Mouse (Mus musculus) heart, embryonic 13.5 days (tissue): ENCODE results near the gene Aatk. TPM values are rescaled to one million over a fixed set of nuclear protein-coding genes. Genes with fewer than 3 reads are reported as not detected.

Experiments used
- ATAC-seq: fragments of 200-750 bp; cut with Nextera tagmentation; 2 replicates; pipeline ENCODE4 v1.8.0; 2017; ENCODE audit warnings: moderate TSS enrichment; ENCODE audit not compliant: insufficient number of reproducible peaks, low FRiP score, low TSS enrichment; ENCODE audit errors: extremely low read depth
- H3K27ac ChIP-seq: fragments of 300-500 bp; sonication (generic); replicated peaks from 2 replicates; pipeline ENCODE4 v1.5.1; 2015; ENCODE audit warnings: moderate library complexity, mild to moderate bottlenecking, inconsistent platforms
- H3K27me3 ChIP-seq: fragments of 300-500 bp; sonication (generic); replicated peaks from 2 replicates; pipeline ENCODE4 v1.6.1; 2015; ENCODE audit warnings: mild to moderate bottlenecking, inconsistent platforms
- H3K36me3 ChIP-seq: fragments of 300-500 bp; sonication (generic); 2 replicates; pipeline ENCODE4 v1.6.1; 2015; ENCODE audit warnings: mild to moderate bottlenecking, inconsistent platforms
- H3K4me1 ChIP-seq: fragments of 300-500 bp; sonication (generic); 2 replicates; pipeline ENCODE4 v1.6.1; 2015; ENCODE audit warnings: inconsistent platforms
- H3K4me2 ChIP-seq: fragments of 300-500 bp; sonication (generic); 2 replicates; pipeline ENCODE4 v1.6.1; 2015; ENCODE audit warnings: inconsistent platforms, mild to moderate bottlenecking, moderate library complexity
- H3K4me3 ChIP-seq: fragments of 300-500 bp; sonication (generic); 2 replicates; pipeline ENCODE4 v1.5.1; 2015; ENCODE audit warnings: moderate library complexity, mild to moderate bottlenecking, inconsistent platforms
- H3K9ac ChIP-seq: fragments of 300-500 bp; sonication (generic); 2 replicates; pipeline ENCODE4 v1.6.1; 2015; ENCODE audit warnings: inconsistent platforms, mild to moderate bottlenecking, moderate library complexity
- H3K9me3 ChIP-seq: fragments of 300-500 bp; sonication (generic); 2 replicates; pipeline ENCODE4 v1.6.1; 2016; ENCODE audit warnings: inconsistent platforms
- WGBS: fragments of 180-500 bp; shearing (Covaris S2); methylation state at CpG from one replicate; pipeline ENCODE4 v1.1.7; 2015; ENCODE audit warnings: mixed read lengths; 5-methylcytosine and 5-hydroxymethylcytosine counted together
- polyA plus RNA-seq: library from polyadenylated mRNA; unstranded; fragments of >200 nt; fragmentation: Nextera tagmentation; extraction: Ambion mirVana; gene quantifications from 2 replicates; pipeline ENCODE4 v1.2.1, GENCODE M21; 2015

Aatk gene
- polyA plus RNA-seq, 1 experiment from 2014 or later = 0.33 TPM

DNA sequence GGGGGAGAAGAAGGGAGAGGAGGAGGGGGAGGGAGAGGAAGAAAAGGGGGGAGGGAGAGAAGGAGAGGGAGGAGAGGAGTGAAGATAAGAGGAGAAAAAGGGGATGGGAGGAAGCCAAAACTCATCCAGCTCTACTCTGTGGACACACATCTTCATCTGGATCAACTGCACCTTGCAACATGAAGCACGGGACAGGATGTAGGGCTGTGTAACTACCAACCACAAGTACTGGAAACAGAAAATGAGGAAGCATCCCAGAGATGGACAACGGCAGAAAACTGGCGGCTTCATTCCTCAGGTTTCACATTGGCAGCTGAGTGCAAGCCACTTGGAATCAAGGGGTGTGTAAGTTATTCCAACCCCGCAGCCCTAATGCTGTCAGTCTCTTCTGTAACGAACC is 12.2 kb downstream of the Aatk start:
- no peak overlapping the region for H3K4me3 ChIP-seq
- no peak overlapping the region for H3K4me2 ChIP-seq
- no peak for ATAC-seq
- H3K4me1 ChIP-seq = peaks cover 11% of the 10 kb centered on the region
- no peak overlapping the region for H3K27ac ChIP-seq
- no peaks in the 10 kb centered on the region for H3K9me3 ChIP-seq
- no peaks in the 10 kb centered on the region for H3K36me3 ChIP-seq
- H3K27me3 ChIP-seq = no peaks in the 10 kb centered on the region; the same call in 1 of the 2 replicates
- WGBS = 66% methylated on average over 5 of the region's 5 CpGs
- no peak overlapping the region for H3K9ac ChIP-seq

DNA sequence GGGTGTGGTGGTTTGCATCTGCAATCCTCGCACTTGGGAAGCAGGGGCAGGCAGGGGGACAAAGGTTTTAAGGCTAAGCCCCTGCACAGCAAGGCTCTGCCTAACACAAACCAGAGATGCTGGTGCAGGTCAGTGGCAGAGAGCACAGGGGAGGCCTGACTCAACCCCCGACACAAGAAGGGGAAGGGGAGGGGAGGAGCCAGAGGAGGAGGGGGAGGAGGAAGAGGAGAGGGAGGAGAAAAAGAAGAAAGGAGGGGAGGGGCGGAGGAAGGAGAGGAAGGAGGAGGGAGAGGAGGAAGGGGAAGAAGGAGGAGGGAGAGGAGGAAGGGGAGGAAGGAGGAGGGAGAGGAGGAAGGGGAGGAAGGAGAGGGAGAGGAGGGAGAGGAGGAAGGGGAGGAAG is 12.7 kb downstream of the Aatk start:
- H3K4me2 ChIP-seq = no peak overlapping the region
- H3K4me1 ChIP-seq = peaks cover 8% of the 10 kb centered on the region
- no peak overlapping the region for H3K4me3 ChIP-seq
- no peaks in the 10 kb centered on the region; the same call in 1 of the 2 replicates for H3K27me3 ChIP-seq
- 41% methylated on average over 2 of the region's 3 CpGs for WGBS
- no peak overlapping the region for H3K9ac ChIP-seq
- H3K36me3 ChIP-seq = no peaks in the 10 kb centered on the region
- H3K9me3 ChIP-seq = no peaks in the 10 kb centered on the region
- no peak for ATAC-seq
- no peak overlapping the region for H3K27ac ChIP-seq

DNA sequence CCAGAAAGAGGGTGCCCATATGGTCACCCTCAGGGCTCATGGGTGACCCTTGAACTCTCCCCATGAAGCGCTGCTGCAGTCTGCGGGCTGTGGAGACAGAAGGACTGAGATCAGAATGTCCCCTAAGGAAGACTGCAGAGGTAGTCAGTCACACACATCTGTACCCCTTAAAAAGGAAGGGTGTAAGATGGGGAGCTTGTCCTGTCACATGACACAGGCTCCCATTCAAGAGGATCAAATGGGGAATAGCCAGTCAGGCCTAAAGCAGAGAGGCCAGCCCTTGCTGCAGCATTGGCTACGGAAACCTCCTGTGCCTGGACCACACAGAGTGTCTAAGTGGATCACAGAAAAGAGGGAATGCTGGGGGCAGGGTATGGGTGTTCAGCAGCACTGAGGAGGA is 13.5 kb downstream of the Aatk start:
- 79% methylated on average over 3 of the region's 3 CpGs for WGBS
- Histone ChIP-seq H3K27ac (no peak overlapping the region), H3K4me2 (no peak overlapping the region), H3K9ac (no peak overlapping the region), H3K9me3 (no peaks in the 10 kb centered on the region), H3K4me3 (no peak overlapping the region), H3K27me3 (no peaks in the 10 kb centered on the region; the same call in 1 of the 2 replicates), H3K36me3 (no peaks in the 10 kb centered on the region), H3K4me1 (0 out of 2 replicates have a peak, but pooled peaks cover 3% of the 10 kb centered on the region)
- ATAC-seq = no peak

DNA sequence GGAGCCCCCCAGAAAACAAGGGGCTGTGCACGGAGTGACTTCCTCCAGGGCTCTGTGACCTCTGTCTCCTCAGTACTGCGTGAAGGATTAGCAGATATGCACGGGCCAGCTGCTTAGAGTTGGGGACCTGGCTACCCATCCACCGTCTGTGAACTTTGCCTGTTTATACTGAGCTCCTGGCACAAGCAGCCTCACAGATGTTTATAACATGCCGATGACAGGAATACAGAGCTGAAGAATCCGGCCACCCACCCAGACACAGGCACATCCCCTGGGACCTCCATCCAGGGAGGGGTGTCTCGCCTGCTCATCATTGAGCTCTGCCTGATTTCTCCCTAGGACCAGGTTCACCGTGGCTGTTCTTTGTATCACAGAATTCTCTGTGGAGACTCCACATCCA is 14.9 kb downstream of the Aatk start:
- Histone ChIP-seq H3K4me3 (no peak overlapping the region), H3K4me1 (0 out of 2 replicates have a peak, but pooled peaks cover 3% of the 10 kb centered on the region), H3K36me3 (no peaks in the 10 kb centered on the region), H3K27me3 (no peaks in the 10 kb centered on the region), H3K27ac (no peak overlapping the region), H3K9me3 (no peaks in the 10 kb centered on the region), H3K4me2 (no peak overlapping the region), H3K9ac (no peak overlapping the region)
- WGBS = 50% methylated on average over 8 of the region's 8 CpGs
- no peak for ATAC-seq

DNA sequence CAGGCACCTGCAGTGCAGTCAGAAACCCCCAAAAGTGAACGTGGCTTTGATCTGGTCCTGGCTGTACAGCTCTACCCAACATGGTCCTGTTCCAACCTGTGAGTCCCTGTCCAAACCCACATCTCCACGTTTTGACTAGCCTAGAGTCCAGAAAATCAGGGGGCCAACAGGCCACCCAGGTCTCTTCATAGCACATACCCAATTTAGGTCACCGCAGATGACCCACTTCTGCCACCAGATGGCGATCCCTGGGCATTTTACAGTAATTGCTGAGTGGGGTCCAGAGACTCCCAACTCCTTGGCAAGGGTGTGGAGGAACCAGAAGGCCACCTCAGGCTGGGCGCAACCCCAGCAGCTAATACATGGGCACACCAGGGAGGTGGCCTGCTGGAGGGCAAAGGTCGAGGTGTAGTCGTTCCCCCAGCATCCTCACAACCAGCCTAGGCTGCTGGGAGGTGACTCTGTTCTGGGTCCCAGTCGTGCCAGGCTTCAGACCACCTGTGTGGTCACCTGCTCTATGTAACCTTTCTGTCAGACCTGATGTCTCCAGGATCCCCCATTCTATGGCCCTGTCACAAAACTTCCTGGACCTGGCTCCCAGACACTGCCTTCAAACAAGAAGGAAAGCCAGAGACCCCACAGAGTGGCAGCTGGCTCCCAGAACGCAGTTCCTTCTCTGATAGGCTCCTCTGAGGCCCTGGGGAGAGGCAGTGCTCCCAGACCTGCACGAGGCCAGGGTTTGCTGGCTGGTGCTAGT is 16.6 kb downstream of the Aatk start:
- Histone ChIP-seq H3K4me1 (0 out of 2 replicates have a peak, but pooled peaks cover 3% of the 10 kb centered on the region), H3K36me3 (no peaks in the 10 kb centered on the region), H3K4me2 (no peak overlapping the region), H3K27ac (no peak overlapping the region), H3K9me3 (no peaks in the 10 kb centered on the region), H3K4me3 (no peak overlapping the region), H3K27me3 (no peaks in the 10 kb centered on the region), H3K9ac (no peak overlapping the region)
- WGBS = 35% methylated on average over 10 of the region's 10 CpGs
- no peak for ATAC-seq

DNA sequence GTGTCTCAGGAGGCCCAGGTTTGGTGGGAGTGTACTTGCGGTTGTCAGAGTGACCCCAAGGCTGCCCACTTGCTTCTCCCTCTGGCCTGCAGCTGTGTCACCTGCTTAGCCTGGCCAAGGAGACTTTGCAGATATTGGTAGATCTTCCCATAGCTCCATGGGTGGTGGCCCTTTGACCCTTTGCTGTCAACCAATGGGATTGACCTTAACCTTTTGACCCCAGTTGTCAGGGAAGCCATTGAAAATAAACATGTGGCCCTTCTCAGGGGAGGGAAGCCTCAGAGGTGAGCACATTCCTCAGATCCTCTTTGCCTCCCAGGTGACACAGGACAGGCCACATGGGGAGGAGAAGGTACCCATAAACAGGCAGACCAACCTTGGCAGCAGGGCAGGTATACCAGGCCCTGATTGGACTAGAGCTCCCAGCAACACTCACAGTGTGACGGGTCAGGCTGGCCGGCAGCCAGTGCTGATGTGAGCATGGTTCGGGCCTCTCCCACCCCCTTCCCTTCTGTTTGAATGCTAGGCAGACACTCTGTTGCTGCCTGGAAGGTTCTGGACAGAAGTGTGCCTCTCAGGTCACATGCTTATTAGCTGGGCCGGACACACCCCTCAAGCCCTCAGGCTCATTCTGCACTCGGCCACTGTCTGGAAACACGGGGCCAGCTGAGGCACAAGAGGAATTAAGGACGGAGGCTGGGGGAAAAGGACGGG is 17.4 kb downstream of the Aatk start:
- H3K4me2 ChIP-seq = no peak overlapping the region
- 49% methylated on average over 9 of the region's 9 CpGs for WGBS
- no peak overlapping the region for H3K27ac ChIP-seq
- no peaks in the 10 kb centered on the region for H3K9me3 ChIP-seq
- ATAC-seq = no peak
- no peak overlapping the region for H3K9ac ChIP-seq
- 0 out of 2 replicates have a peak, but pooled peaks cover 3% of the 10 kb centered on the region for H3K4me1 ChIP-seq
- H3K4me3 ChIP-seq = no peak overlapping the region
- no peaks in the 10 kb centered on the region for H3K36me3 ChIP-seq
- H3K27me3 ChIP-seq = no peaks in the 10 kb centered on the region

DNA sequence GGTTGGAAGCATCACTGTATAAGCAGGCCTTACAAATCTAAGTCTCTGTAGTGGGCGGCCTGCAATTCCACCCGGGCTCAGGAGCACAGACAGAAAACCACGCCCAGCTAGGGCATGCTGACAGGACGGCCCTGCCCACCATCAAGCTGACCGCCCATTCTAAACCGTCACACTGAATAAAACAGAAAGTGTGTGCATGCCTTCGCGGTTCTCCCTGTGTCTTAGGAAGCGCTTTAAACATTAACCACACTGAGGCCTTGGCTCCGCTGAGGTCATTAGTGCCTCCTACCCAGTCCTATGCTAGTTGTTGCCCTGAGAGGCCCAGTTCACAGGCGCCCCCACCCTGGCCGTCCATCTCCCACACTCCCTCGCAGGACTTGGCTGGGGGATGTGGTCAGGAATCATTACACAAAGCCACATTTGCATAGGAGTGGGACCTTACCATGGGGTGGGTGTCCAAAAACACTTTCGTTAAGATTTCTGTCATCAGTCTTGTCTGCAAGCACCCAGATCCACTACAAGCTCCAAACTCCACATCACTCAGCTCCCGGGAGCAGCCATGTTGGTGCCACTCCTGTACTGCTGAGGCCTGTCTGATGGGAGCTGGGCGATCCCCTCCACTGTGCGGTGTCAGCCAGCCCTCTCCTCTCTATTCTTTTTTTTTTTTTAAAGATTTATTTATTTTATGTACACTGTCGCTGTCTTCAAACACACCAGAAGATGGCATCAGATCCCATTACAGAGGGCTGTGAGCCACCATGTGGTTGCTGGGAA is 18.5 kb downstream of the Aatk start:
- 0 out of 2 replicates have a peak, but pooled peaks cover 3% of the 10 kb centered on the region for H3K4me1 ChIP-seq
- no peak overlapping the region for H3K9ac ChIP-seq
- H3K9me3 ChIP-seq = no peaks in the 10 kb centered on the region
- H3K4me2 ChIP-seq = no peak overlapping the region
- H3K36me3 ChIP-seq = no peaks in the 10 kb centered on the region
- no peak overlapping the region for H3K4me3 ChIP-seq
- H3K27me3 ChIP-seq = no peaks in the 10 kb centered on the region
- no peak for ATAC-seq
- 73% methylated on average over 18 of the region's 18 CpGs for WGBS
- H3K27ac ChIP-seq = no peak overlapping the region

DNA sequence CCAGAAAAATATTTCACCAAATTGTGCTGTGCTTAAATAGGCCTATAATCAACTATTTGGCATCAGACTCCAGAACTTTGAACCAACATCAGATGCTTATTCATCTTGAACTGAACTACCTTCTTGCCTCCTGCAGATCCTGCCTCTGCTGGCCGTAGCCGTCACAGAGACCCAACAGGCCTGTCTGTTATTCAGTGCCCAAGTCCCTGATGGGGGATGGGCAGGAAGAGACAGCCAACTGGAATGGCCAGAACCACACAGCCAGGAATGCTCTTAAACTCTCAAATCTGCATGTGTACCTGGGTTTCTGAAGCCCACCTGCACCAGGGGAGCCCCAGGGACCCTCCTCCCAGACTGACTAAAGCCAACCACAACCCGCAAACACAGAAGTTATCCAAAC is 20.0 kb downstream of the Aatk start:
- H3K9ac ChIP-seq = no peak overlapping the region
- no peak for ATAC-seq
- H3K4me2 ChIP-seq = no peak overlapping the region
- WGBS = 80% methylated on average over 3 of the region's 3 CpGs
- H3K4me1 ChIP-seq = 0 out of 2 replicates have a peak, but pooled peaks cover 3% of the 10 kb centered on the region
- H3K4me3 ChIP-seq = no peak overlapping the region
- no peak overlapping the region for H3K27ac ChIP-seq
- no peaks in the 10 kb centered on the region for H3K27me3 ChIP-seq
- H3K36me3 ChIP-seq = no peaks in the 10 kb centered on the region
- no peaks in the 10 kb centered on the region for H3K9me3 ChIP-seq

DNA sequence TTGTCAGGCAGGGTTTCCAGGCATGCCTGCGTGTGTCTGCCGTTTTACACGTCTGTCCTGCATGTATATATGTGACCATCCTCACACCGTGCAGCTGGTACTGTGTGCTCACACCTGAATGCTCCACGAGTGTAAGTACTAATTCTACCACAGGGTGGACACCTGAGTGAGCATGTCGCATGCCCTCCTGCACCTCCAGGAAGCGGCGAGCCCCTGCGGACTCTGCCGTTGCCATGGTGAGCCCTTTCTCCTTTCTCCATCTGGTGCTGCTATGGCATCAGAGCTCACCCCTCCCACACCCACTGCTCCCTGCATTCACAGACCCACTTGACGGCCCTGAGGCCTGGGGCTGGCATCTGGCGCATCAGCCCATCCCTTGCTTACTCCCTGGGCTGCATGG is 24.1 kb downstream of the Aatk start:
- no peaks in the 10 kb centered on the region for H3K36me3 ChIP-seq
- H3K4me1 ChIP-seq = peaks cover 8% of the 10 kb centered on the region; the same call in 1 of the 2 replicates
- H3K27ac ChIP-seq = no peak overlapping the region
- H3K9ac ChIP-seq = no peak overlapping the region
- no peak overlapping the region for H3K4me2 ChIP-seq
- ATAC-seq = no peak
- no peaks in the 10 kb centered on the region for H3K9me3 ChIP-seq
- H3K4me3 ChIP-seq = no peak overlapping the region
- H3K27me3 ChIP-seq = no peaks in the 10 kb centered on the region; the same call in 1 of the 2 replicates
- 70% methylated on average over 12 of the region's 12 CpGs for WGBS

DNA sequence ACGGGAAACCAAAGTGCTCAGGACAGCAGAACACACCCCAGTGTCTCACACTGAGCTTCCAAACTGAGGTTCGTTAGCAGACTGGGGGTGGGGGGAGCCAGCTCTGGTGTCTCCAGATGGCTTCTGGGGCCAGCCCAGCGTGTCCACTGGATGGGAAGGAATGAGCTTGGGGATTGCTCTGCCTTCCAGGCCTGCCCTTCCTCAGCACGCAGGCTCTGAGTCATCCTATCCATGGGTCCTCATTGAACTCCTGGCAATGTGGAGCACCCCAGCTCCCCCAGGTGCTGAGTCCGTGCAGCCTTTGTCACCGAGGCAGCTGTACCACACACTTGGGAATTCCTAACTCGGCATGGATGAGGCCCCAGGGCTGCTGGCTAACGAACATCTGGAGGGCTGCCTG is 24.8 kb downstream of the Aatk start:
- Histone ChIP-seq H3K36me3 (no peaks in the 10 kb centered on the region), H3K27me3 (no peaks in the 10 kb centered on the region; the same call in 1 of the 2 replicates), H3K4me1 (peaks cover 8% of the 10 kb centered on the region; the same call in 1 of the 2 replicates), H3K9me3 (no peaks in the 10 kb centered on the region), H3K4me2 (no peak overlapping the region), H3K27ac (no peak overlapping the region), H3K4me3 (no peak overlapping the region), H3K9ac (no peak overlapping the region)
- 51% methylated on average over 8 of the region's 8 CpGs for WGBS
- no peak for ATAC-seq

DNA sequence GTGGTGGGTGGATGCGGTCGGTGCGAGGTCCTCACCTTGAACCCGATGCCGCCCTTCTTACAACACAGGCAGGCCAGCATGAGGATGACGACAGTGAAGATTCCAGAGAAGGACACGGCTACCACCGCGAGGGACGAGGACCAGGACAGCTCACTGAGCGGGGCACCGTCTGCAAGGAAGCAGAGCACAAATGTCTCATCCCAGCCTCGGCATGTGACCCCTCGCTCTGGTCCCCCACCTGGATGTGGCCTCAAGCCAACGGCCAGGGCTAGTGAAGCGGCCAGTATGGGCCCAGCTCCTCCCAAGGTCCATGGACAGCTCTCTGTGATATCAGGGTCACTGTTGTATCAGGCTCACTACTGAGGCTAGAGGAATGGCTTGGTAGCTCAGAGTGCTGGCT is 25.6 kb downstream of the Aatk start:
- no peak overlapping the region for H3K27ac ChIP-seq
- H3K4me3 ChIP-seq = no peak overlapping the region
- ATAC-seq = no peak
- H3K4me2 ChIP-seq = no peak overlapping the region
- 89% methylated on average over 16 of the region's 16 CpGs for WGBS
- H3K4me1 ChIP-seq = peaks cover 8% of the 10 kb centered on the region; the same call in 1 of the 2 replicates
- no peaks in the 10 kb centered on the region; the same call in 1 of the 2 replicates for H3K27me3 ChIP-seq
- no peaks in the 10 kb centered on the region for H3K9me3 ChIP-seq
- H3K36me3 ChIP-seq = no peaks in the 10 kb centered on the region
- no peak overlapping the region for H3K9ac ChIP-seq
